Mouse (Mus musculus): Measurements from ENCODE around the gene Gm21913.
"Not testable (repeated sequence)": the region's sequence is repeated elsewhere in the genome, so short reads cannot be mapped to it uniquely, and the experiment has no call there.

Gene Gm21913

DNA sequence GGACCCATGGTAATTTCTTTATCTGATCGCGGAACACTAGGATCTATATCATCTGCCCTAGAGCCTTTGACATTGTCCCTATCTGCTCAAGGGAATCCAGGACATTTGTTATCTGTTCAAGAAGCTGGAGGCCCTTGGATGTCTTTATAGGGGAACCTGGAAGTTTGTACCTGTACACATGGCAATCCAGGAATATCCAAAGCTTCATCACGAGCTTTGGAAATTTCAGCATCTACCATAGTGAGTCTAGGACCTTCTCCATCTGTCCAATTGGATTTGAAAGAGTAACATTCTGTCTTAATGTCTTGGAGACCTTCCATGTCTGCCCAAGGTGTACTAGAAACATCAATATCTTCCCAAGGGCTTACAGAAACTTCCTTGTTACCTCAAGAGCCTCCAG lies at the start of gene Gm21913:
Gene Gm21913, plus strand, starts transcription at position 301 of the 400 bp plus-strand sequence.
- not testable (repeated sequence) for DNase-seq (ENCODE audit: low read depth)
